Mouse (Mus musculus) activated CD4-positive, CD25-positive, alpha-beta regulatory T cell, adult 4 months (primary cell): ENCODE measurements around the gene Ncln. TPM values are rescaled to one million over a fixed set of nuclear protein-coding genes. Genes with fewer than 3 reads are reported as not detected.
"Not testable (repeated sequence)": the region's sequence is repeated elsewhere in the genome, so short reads cannot be mapped to it uniquely, and the experiment has no call there.

Experiments
- ATAC-seq: one replicate; pipeline ENCODE4 v1.8.0; 2017
- polyA plus RNA-seq, 2 experiments: library from polyadenylated mRNA; unstranded; fragments of 100-300 nt; shearing (Covaris generic); gene quantifications; one replicate each; pipeline ENCODE4 v1.2.1; 2017

Gene Ncln
- polyA plus RNA-seq, 2 experiments from 2014 or later: 33.4 to 41.8 TPM

GRCm38 (mm10) chr10:81460951-81461350, 35.2 kb downstream of the Ncln start:
- no peak for ATAC-seq

GRCm38 (mm10) chr10:81460471-81460870, 35.7 kb downstream of the Ncln start:
- no peak for ATAC-seq

DNA sequence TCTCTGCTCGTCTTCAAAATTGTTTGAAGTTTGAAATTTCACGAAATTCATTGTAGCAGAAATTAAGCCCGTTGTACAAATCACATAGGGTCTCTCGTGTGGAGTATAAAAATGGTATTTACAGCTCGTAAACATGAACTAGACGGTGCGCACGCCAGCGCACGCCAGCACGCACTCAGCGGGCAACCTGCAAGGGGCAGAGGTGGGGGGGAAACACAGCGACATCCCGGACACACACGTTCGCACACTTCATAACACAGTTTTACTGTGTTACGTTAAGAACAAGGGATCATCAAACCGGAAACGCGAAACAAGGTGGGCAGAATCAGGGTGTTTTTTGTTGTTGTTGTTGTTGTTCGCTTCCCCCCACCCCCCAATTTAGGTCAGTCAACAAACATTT, 36.8 kb downstream of the Ncln start:
- ATAC-seq: no peak

DNA sequence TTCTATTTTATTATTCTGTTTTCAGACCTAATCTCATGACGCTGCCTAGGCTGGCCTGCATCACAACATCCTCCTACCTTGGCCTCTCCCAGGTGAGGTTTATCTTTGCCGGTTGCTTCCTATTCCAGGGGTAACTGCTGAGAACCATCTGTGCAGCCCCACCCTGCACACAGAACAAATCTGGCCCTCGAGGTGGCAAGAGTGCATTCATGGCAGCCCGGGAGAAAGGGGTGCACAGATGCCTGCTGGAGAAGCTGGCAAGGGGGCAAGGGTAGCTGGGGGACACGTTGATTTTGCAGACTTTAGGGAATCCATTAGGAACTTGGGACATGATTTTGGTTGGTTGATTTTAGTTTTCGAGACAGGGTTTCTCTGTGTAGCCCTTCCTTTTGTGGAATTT, 37.9 kb downstream of the Ncln start:
- no peak for ATAC-seq

GRCm38 (mm10) chr10:81457624-81458023, 38.6 kb downstream of the Ncln start:
- no peak for ATAC-seq

GRCm38 (mm10) chr10:81456983-81457563, 39.1 kb downstream of the Ncln start:
- ATAC-seq: no peak

GRCm38 (mm10) chr10:81455181-81455895, 40.9 kb downstream of the Ncln start, which contains the start of gene Nfic:
TSS of gene Nfic (minus strand) at chr10:81455635.
- no peak for ATAC-seq

DNA sequence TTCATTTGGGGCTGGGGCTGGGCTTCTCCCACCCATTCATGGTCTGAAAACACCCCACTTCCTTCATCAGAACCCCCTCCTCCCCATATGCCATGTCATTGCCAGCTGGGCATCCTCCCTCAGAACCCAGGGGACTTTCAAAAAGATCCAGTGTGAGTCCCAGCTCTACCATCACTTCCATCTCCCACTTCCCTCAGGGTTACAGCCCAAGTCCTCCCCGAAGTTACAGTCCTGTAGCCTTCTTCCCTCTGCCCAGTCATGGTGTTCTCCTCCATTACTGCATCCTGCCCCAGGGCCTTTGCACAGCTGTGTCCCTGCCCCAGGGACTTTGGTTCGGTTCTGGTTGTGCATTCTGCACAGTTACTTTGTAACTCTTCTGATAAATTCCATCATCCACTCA, 42.1 kb downstream of the Ncln start:
- ATAC-seq: no peak

DNA sequence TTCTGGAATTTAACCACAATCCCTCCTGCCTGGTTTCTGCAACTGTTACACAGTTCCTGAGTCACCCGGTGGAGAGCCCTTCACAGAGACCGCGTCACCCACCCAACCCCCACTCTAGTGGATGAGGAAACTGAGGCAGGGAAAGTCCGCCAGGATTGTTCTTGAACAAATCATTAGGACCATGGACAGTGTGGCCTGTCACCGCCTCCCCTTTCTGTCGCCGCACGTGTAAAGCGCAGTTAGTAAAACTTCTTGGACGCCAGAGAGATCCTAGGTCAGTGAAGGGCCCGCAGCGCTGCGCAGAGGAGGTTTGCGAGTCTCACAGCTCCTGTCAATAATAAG, 43.3 kb downstream of the Ncln start:
- ATAC-seq: no peak

DNA sequence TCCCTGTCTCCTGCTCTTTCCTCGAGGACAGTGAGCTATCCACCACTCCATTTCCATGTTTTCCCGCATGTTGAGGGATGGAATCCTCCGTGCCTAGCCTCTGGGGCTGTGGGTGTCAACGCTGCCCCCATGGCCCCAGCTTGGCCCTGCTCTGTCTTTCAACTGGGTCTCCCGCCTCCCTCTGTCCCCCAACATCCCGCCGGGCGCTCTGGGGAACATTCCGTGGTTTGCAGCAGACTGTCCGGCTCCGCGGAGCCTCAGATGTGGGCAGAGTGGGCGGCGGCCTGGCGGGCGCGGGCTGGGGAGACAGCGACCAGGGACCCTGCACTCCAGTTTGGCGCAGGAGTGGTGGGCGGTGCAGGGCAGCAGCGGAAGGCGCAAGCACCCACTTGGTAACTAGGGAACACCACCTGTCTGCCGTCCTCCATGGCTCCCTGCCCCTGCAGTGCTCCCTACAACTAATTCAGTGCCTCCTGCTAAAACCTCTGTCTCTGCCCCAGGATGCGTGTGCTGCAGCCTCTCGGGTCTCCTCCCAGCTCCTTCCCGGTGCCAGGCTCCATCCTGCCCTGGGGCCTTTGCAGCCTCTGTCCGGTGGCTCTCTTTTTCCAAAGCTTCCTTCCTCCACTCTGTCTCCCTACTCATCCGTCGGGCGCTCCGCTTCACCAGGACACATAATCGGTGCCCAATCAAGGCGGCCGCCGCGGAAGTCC, 43.8 kb downstream of the Ncln start:
- no peak for ATAC-seq

- ATAC-seq: no peak
These were observed 44.8 kb downstream of the Ncln start for GRCm38 (mm10) chr10:81451365-81451745.

- no peak for ATAC-seq
These were observed 45.4 kb downstream of the Ncln start for GRCm38 (mm10) chr10:81450641-81451364.

GRCm38 (mm10) chr10:81450140-81450539, 46.1 kb downstream of the Ncln start:
- ATAC-seq: peak; percentile 59

DNA sequence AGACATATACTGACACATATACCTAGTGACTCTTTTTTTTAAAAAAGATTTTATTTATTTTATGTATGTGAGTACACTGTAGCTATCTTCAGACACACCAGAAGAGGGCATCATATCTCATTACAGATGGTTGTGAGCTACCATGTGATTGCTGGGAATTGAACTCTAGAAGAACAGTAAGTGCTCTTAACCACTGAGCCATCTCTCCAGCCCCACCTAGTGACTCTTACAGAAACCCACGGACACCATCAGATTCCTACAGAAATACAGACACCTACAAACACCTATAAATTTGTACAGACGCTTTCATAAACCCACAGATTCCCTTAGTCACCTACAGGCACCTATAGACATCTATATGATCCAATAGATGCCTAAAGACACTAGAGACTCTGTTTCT, 50.7 kb downstream of the Ncln start:
- ATAC-seq: not testable (repeated sequence)

GRCm38 (mm10) chr10:81441019-81441418, 55.2 kb downstream of the Ncln start:
- ATAC-seq: no peak

Other genes starting within 250 kb of the Ncln start
- gene Matk, start 243.5 kb downstream of the Ncln start, polyA plus RNA-seq: 10 to 100 TPM; 54.3 to 64.7 TPM
- 100 to 1,000 TPM; 148 to 166 TPM for gene Mrpl54, start 229.5 kb downstream of the Ncln start, polyA plus RNA-seq
- gene Apba3, start 229.4 kb downstream of the Ncln start, polyA plus RNA-seq: 10 to 100 TPM; 10.2 to 18.0 TPM
- gene Tjp3, start 204.8 kb downstream of the Ncln start, polyA plus RNA-seq: 1 to 10 TPM; 2.4 to 3.1 TPM
- 10 to 100 TPM; 11.1 to 16.9 TPM for gene Pip5k1c, start 203.4 kb downstream of the Ncln start, polyA plus RNA-seq
- gene Cactin, start 175.3 kb downstream of the Ncln start, polyA plus RNA-seq: 1 to 10 TPM; 5.1 to 5.7 TPM
- gene Tbxa2r, start 167.7 kb downstream of the Ncln start, polyA plus RNA-seq: 10 to 100 TPM; 20.9 to 21.4 TPM
- gene Gipc3, start 153.1 kb downstream of the Ncln start, polyA plus RNA-seq: not detected
- 10 to 100 TPM; 18.7 to 20.6 TPM for gene Hmg20b, start 145.9 kb downstream of the Ncln start, polyA plus RNA-seq
- gene Mfsd12, start 138.9 kb downstream of the Ncln start, polyA plus RNA-seq: 1 to 10 TPM; 1.2 TPM
- gene 4930404N11Rik, start 130.6 kb downstream of the Ncln start, polyA plus RNA-seq: 1 to 10 TPM in 1 of 2 experiments, not detected in 1; 2.1 TPM
- 10 to 100 TPM; 19.3 to 20.1 TPM for gene Fzr1, start 117.9 kb downstream of the Ncln start, polyA plus RNA-seq
- 10 to 100 TPM; 12.7 to 13.7 TPM for gene Dohh, start 112.0 kb downstream of the Ncln start, polyA plus RNA-seq
- gene Gm48551, start 111.9 kb downstream of the Ncln start, polyA plus RNA-seq: 1 to 10 TPM; 1.1 to 1.2 TPM
- gene Gm48552, start 107.4 kb downstream of the Ncln start, polyA plus RNA-seq: 1 to 10 TPM in 1 of 2 experiments, not detected in 1; 1.4 TPM
- 10 to 100 TPM in 1 of 2 experiments, 1 to 10 TPM in 1; 7.3 to 13.3 TPM for gene Smim24, start 103.3 kb downstream of the Ncln start, polyA plus RNA-seq
- 10 to 100 TPM; 15.2 to 16.0 TPM for gene Nfic, start 40.8 kb downstream of the Ncln start, polyA plus RNA-seq
- gene Celf5, start 13.7 kb downstream of the Ncln start, polyA plus RNA-seq: 1 to 10 TPM in 1 of 2 experiments, under 1 TPM in 1; 0.44 to 1.5 TPM
- gene S1pr4, start 3.7 kb upstream of the Ncln start, polyA plus RNA-seq: 10 to 100 TPM; 70.0 to 70.7 TPM
- gene Gna15, start 27.8 kb upstream of the Ncln start, polyA plus RNA-seq: 10 to 100 TPM; 55.2 to 62.0 TPM
- gene Gna11, start 48.8 kb upstream of the Ncln start, polyA plus RNA-seq: 10 to 100 TPM; 21.7 to 24.5 TPM
- gene Aes, start 63.1 kb upstream of the Ncln start, polyA plus RNA-seq: 100 to 1,000 TPM; 120 to 125 TPM
- 1 to 10 TPM in 1 of 2 experiments, under 1 TPM in 1; 0.78 to 1.5 TPM for gene Tle2, start 78.2 kb upstream of the Ncln start, polyA plus RNA-seq
- under 1 TPM in 1 of 2 experiments, not detected in 1; 0.89 TPM for gene Tle6, start 104.7 kb upstream of the Ncln start, polyA plus RNA-seq
- gene BC025920, start 109.9 kb upstream of the Ncln start, polyA plus RNA-seq: 1 to 10 TPM; 1.5 to 2.5 TPM
- 10 to 100 TPM; 23.1 TPM for gene Sirt6, start 131.4 kb upstream of the Ncln start, polyA plus RNA-seq
- gene Ankrd24, start 132.1 kb upstream of the Ncln start, polyA plus RNA-seq: 1 to 10 TPM; 1.1 to 1.7 TPM
- gene Gm10778, start 152.7 kb upstream of the Ncln start, polyA plus RNA-seq: 1 to 10 TPM; 8.1 to 9.8 TPM
- gene Zfp433, start 208.4 kb upstream of the Ncln start, polyA plus RNA-seq: 10 to 100 TPM; 15.0 to 21.5 TPM